Mouse (Mus musculus) frontal cortex, adult (tissue): Measurements from ENCODE around the gene Osbpl3.
"Not testable (repeated sequence)": the region's sequence is repeated elsewhere in the genome, so short reads cannot be mapped to it uniquely, and the experiment has no call there.

Source experiments
- ATAC-seq: cut with Nextera tagmentation; 2 replicates; pipeline ENCODE4 v1.9.2; 2017; ENCODE audit warnings: mild to moderate bottlenecking, moderate library complexity, mixed read lengths; ENCODE audit not compliant: low TSS enrichment

The Osbpl3 gene

DNA sequence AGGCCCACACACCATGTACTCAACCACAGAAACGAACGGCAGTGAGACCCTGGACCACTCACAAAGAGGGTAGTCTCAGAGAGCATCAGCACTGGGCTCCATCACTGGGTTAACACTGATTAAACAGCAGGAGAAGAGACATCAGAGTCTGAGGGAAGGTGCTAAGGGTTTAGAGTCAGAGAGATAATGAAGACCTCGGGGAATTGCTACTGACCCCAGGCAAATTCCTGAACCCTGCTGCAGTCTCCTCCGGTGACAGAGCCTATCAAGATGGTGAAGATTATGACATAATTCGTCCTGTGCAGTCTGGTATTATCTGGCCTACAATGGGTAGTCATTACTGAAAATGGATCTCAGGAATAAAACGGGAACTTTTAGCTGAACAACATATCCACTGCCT lies 2.4 kb downstream of the Osbpl3 start:
- no peak for ATAC-seq

DNA sequence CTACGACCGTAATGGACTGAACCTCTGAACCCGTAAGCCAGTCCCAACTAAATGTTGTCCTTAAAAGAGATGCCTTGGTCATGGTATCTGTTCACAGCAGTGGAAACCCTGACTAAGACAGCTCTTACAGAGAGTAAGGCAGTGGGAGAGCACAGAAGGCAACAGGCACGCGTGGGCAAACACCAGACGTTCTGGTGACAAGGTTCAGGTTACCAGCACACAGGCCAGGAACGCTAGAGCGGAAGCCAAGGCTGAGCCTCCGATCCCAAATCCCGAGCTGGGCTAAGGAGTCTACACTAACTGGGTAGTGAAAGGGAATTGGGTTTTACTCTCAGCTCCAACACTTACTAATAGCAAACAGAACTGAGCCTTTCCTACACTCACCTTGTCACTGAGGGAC lies 3.8 kb downstream of the Osbpl3 start:
- no peak for ATAC-seq

DNA sequence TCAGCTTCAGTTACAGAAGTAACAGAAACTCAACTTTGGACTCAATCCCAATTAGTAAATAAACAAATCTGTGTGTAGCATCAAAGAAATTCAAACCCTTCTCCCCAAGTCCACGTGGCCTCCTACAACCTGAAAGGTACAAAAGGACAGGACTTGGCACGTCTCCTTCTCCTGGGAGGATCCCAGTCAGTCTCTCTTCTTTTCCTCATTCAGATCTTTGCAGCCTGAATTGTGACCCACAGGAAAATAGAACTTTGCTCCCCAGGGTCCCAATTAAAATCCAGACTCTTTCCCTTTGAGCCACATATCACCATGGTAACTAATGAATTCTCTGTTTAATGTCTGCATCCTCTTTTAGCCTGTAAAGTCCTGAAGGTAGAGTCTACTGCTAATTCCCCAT lies 10.4 kb downstream of the Osbpl3 start:
- no peak for ATAC-seq

DNA sequence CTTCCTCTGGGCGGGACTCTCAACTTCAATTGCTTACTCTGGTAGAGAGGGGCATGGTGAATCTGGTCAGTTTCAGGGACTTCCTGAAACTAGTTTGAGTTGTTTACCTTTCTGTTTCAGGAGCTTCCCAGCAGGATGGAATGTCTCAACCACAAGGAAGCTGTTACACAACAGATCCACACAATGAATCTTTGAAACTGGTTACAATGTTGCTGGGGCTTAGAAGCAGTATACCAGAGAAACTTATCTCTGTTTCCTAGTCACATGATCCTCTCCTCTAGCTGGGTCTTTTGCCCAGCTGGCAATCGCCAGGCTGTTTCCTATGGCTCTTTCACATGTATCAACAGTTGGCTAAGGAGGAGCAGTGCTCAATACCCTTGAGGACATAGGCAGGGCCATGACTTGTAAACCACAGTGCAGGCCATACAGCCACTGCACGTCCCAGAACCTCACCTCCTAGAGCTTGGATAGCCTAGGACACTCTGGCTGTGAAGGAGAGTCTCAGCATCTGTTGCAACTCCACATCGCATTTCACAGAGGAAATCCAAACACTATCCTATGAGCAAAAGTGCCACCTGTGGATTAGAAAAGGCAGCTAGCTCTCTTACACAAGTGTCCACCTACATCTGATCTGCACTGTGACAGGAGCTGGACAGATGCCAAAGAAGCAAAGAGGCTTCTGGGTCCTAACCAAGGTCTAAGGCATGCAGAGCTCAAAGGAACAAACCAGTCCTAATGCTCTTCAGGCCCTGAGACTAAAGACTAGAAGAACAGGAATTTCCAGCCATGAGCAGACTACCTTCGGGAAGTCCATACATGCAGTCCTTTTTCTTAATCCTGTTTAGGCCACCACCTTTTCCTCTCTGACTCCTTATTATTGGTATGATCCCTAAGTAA lies 14.8 kb downstream of the Osbpl3 start:
- no peak for ATAC-seq

DNA sequence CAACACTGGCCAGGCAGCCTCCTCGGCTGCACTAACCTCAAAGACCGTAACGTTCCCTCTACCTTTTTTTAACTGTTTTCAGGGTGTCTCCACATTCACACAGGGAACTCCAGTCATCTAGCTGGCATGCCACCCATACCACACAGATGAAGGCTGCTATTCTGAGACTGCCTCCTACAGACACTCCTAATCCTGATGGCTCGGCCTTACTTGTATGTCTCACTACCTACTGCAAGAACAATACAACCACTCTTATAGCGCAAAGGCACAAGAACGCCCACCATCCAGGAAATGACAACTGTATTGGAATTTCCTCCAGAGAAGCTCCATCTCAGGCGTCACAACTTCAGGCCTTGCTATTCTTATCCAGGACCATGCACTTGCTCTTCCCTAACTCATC lies 15.8 kb downstream of the Osbpl3 start:
- peak; percentile 96 for ATAC-seq

DNA sequence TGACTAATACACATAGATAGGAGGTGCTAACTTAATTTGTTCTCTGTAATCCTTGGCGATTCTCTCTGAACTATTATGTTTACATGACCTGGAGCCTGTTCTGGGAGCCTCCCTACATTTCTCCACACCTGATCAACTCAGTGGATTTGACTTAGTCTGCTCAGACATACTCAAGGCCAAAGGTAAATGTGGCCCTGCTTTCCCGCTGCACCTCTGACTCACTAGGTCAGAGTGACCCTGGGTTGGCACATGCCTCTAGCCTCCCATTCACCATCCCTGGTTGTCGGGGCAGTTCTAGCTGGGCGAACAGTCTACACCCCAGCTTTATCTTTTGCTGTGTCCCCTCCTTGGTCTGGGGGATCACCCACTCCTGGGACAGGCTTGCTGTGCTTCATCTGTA lies 17.1 kb downstream of the Osbpl3 start:
- ATAC-seq, result not testable (repeated sequence)

DNA sequence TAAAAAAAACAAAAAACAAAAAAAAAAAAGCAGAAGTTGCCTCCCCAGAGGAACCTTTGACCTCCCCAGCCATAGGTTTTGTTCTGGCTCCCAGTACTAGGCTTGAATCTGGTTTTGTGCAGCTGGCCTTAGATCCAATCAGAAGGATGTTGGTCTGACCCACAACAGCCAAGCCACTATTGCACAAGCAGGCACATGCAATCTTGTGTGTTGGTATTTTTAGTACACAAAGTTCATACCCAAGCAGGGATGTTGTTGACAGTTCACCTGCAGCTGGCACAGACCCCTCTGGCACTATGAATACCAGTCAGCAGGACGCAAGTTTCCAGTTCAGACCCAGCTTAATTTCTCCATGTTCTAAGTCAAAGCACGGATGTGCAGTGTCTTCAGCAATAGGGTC lies 18.2 kb downstream of the Osbpl3 start:
- no peak for ATAC-seq

DNA sequence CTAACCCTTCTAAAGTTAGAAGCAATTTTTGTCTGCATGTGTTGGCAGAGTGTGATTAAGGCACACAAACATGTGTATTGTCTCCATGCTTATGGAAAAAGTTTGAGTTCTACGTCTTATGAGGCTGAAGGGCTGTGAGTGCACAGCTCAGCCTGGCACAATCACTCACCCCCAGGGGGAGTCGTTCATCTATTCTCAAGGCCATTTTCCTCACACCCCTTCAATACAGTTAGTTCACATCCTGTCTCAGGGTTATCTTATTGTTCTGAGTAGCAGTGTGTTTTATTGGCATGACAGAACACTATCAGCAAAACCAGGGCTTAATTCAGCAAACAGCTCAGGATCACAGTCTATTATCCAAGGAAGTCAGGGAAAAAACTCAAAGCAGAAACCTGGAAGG lies 19.3 kb downstream of the Osbpl3 start:
- no peak for ATAC-seq

DNA sequence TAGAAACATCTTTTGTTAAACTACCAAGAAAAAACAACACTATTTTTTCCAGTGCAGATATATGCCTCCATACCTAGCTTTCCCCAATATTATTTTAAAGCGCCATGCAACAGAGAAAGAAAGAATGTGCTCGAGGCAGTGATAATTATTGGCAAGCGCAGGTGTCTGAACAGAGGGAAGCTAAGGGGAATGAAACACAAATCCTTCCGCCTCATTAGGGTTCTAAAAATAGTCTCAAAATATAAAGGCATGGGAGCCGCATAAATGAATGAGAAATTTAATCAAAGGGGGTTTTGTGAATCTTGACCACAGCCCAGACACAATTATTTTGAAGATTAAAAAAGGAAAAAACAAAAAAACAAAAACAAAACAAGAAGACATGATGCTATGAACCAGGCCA lies 23.5 kb downstream of the Osbpl3 start:
- ATAC-seq, result no peak

DNA sequence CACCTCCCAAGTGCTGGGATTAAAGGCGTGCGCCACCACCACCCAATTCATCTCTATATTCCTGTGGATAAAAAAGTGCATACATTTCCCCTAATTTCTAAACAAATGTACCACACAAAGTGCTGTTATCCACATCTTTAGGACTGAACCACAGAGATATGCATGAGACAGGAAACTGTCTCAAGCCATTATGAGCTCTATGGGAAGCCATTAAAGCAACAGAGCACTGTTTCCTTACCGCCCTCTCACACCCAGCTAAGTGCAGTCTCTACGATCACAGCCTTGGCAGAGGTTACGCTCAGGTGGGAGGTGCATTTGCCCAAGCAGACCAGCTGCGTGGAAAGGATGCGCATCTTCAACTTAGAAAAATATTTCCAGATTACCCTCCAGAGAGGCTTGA lies 26.7 kb downstream of the Osbpl3 start:
- ATAC-seq, result no peak

DNA sequence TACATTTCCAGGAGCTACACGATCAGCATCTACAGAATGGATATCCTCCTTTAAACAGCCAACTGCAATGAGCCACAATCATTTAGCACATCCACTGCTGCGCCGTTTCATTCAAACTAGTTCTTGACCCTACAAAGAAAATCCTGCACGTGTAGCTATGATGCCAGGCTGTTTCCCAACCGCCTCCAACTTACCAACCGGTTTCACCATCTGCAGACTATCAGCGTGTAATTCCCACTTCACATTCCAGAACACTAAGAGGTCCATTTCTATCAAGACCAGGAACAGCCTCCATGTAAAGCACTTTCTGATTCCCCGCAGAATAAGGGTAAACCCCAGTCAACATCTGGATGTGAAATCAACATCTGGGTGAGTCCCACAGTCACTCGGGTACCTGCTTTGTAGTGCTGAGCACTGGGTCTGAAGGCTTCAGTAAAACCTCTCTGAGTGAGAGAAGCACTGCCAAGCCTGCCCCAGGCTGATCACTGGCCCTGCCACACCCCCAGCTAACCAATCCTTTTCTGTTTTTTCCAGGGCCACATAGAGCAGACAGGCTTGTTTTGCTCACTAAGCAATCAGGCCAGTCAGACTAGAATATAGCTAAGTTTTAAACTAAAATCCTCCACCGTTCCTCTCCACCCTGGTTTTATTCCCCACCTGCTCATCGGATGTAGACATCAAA lies 28.8 kb downstream of the Osbpl3 start:
- peak; percentile 14; the same call in 1 of the 2 replicates for ATAC-seq

DNA sequence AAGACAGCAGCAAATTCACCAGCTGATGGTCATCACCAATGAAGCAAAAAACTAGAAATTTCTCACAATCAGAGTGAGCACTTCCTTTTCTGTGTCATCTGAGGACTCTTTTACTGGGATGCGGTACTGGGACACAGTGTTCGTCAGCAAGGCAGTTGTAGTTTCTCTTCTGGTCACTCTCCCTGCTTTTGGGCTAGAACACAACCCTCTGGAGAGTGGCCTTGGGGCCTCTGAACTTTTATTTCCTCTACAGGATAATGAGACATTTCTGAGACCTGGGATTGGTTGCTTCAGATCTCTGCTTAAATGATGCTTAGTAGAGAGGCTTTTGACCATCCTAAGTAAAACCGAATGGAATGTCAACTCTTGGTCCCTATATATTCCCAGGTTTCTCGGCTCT lies 29.4 kb downstream of the Osbpl3 start:
- ATAC-seq, result no peak

DNA sequence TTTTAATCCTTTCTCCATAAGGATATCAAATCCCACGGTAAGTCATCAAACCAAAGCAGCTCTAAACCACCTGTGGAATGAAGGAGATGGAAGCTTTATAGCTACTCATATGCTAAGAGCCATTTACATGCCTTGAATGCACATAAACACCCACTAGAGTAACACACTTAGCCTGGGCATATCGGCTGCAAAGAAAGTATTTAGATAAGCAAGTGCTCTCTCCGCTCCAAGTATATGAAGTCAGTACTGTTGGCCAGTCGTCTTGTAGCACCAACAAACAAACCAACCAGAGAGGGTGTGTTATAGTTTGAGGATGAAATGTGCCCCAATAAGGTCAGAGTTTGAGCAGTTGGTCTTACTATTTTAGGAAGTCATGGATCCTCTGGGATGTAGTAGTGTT lies 31.7 kb downstream of the Osbpl3 start:
- ATAC-seq, result no peak

DNA sequence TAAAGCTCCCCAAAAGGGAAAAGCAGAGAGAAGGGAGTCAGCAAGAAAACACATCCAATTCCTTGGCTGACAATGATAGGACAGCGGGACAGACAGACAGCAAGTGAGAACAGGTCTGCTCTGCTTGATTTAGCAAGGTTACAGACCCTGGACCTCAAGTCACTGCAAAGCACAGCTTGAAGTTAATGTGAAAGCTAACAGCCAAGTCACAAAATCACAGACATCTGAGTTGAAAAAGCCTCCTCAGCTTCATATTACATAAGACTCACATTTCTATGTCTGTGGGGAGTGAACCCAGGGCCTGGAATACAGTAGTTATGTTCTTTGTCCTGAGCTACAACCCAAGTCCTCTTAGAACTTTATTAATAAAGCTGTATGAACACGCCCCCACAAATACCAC lies 35.6 kb downstream of the Osbpl3 start:
- no peak for ATAC-seq

DNA sequence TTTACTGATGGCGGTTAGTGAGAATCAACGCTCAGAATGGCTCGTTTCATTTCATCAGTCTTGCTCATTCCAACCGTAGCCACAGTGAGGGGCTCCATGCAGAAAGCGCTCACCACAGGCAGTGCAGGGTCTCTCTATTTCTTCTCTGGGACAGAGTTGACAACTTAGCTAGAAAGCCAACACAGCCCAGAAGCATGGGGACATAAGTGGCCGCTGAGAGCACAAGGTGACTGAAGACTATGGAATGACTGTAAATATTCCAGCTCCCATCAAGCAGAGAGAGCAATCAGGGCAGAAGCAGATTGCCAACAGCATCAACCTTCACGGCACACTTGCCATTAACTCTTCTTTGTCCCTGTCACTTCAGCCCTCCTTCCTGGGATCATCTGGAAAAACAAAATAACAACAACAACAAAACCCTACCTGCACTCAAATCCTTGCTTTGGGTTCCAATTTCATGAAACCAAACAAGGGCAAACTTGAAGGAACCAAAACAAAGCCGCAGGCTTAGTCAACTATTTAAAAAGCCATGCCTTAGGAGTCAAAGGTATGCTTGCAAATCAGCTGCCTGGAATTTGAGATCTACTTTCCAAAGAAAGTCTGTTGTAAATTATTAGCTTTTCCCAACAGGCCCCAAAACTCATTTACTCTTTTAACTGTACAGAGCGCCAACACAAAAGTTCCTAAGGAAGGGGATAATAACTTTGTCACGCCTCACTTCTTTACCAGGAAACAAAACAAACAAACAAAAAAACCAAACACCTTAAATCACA lies 36.3 kb downstream of the Osbpl3 start:
- no peak for ATAC-seq

DNA sequence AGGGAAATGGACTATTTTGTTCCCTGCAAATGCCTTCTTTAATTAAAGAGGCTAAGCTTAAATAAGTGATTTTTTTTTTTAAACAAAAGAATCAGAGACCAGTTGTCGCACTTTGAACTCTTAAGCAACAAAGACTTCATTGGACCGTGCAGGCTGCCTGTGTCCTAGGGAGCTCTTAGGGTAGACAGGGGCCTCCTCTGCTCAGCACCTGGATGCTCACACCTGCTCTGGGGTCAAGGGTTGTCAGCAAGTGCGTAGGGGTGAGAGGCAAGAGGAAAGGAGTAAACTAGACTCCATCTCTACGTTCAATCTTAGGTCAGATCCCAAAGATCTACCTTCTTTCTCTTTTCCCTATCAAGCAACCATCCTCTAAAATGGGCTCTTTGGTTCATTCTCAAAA lies 37.0 kb downstream of the Osbpl3 start:
- no peak for ATAC-seq

DNA sequence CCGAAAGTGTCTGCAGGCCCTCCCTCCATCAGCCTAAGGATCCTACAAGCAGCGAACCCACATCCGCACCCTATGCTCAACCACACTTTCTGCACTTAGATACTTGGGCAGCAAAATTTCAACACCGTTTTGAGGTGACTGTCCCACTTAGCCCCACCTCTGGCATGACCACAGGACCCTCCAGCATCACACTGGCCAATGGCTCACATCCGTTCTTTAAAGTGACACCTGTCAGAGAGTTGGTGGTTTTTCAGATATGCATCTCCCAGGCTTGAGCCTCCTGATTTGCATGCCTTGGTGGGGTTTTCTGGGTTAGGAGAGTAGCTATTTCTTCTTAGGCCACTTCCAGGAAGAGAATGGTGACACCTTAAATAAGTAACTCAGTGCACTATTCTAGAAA lies 39.1 kb downstream of the Osbpl3 start:
- no peak for ATAC-seq

DNA sequence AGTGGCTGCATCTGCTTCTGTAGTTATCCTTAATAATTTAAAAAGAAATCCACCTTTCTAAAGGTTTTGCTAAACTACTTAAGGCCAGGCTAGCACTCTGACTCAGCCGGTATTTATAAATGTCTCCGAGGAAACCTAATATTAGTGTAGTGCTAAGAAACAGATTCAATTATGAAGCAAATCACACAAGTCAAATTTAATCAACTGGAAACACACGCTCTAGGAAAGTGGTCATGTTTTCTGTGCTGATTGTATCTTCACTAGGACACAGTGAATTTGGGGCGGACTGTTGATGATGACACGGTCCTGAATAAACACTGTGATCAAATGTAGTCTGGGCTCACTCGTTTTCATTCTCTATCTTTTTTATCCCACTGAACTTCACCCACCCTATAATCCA lies 40.6 kb downstream of the Osbpl3 start:
- no peak for ATAC-seq

DNA sequence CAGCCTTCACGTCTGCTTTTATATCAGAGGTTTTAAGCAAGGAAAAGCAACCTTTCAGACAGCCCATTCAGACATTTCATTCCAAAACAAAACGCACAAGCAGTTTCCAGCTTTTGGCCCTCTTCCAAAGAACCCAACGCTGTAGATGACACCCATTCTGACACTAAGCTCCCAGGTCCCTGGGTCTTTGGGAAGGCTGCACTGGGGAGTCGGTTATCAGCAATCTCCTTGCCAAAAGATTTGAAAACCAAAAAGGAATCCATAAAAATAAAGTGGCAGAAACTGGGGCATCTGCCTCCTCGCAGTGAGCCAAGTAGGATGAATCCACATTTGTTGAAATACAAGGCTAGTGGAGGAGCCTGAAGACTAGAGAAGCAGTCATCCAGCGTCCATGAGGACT lies 41.5 kb downstream of the Osbpl3 start:
- peak; percentile 79 for ATAC-seq

DNA sequence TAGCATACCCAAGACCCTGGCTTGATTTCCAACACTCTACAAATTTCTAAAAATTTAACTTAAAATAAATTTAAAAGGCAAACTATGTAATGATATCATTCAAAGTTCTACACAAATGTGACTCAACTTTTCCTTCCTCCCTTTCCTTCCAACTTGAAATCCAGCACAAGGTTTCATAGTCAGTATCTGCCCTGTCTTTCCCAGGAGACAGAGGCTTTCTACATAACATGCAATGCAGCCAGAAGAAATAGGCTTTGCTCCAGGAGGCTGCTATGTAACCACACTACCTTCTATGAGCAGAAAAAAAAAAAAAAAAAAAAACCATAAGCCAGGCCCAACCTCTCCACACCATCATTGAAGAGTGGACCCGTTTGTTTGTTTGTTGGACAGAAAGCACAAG lies 42.6 kb downstream of the Osbpl3 start:
- ATAC-seq, result no peak

DNA sequence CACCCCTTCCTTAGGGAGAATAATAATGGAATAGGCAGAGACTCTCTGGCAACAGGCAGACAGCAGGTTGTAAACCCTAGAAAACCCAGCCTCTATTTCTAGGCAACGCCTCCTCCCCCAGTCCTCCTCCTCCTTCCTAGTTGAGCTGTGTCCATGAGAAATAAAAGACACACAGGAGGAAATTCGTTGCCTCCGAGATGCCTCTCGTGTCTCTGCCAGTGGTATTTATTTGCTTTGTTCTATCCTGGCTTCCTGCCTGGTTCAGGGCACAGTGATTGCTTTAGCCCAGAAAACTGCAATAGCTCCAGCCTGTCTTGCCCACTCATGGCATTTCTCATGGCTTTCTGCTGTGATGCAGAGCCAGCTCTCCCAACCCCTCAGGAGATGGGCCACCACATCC lies 43.8 kb downstream of the Osbpl3 start:
- peak; percentile 86 for ATAC-seq

DNA sequence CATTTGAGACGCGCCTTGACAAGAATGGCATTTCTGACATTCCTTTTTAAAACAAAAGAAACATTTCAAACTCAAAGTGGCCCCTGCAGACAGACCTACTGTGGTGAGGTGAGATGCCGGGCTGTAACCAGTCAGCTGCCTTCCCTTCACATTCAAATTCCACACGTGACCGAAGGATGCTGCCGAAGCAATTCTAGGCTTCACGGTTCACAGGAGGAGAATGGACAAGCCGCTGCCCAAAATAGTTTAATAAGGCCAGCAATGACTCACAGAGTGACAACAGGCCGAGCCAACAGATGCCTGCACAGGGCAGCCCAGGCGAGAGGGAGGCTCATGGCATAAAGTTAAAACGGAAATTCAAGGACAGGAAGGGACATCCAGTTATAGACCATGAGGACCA lies 51.3 kb downstream of the Osbpl3 start:
- ATAC-seq, result no peak

DNA sequence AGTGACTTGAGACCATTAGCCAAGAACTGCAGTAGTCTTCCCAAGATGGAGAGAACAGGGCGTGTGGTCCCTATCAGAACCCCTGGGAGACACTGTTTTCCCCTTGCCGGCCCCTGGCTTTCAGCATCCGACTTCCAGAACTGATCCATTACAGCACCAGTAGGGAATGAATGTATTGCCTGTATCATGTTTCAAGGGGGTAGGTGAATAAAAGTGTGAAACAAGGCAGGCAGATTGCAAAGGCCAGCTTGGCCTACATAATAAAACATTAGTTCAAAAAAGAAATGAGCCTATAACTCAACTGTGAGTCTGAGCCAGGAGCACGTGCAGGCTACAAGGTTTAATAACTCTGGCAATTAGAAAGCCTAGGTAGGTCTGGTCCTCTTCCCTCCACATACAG lies 52.5 kb downstream of the Osbpl3 start:
- no peak for ATAC-seq
